Mouse (Mus musculus): Measurements from ENCODE around the gene Pex1. TPM values are rescaled to one million over a fixed set of nuclear protein-coding genes. Genes with fewer than 3 reads are reported as not detected.

Gene Pex1
- polyA plus RNA-seq, 1 experiment from 2014 or later, result 11.3 TPM

DNA sequence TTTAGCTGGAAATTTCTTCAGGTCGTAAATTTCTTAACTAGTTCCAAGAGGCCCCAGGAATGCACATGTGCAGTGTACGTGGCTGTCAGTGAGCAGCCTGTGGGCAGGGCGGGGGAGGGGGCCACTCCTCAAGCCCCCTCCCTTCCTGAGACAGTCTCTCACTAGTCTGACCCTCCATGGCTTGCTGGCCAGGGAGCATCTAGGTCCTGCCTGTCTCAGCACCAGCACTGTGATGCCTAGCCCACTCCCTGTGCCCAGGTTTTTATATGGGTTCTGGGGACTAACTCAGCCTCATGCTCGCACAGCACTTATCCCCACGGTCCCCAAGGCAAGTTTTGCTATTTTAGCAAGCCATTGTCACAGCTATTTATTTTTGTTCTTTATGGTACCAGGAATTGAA is 36.4 kb downstream of the Pex1 start:
- DNase-seq (no peak), ATAC-seq (no peak)
- Histone ChIP-seq H3K27me3 (ENCODE audit: insufficient read depth, low read length) (no peaks in the 10 kb centered on the region), H3K9me3 (ENCODE audit: low read length) (no peaks in the 10 kb centered on the region), H3K4me3 (ENCODE audit: low read depth, low read length) (no peak overlapping the region), H3K9ac (replicated peaks) (no peak overlapping the region), H3K4me1 (ENCODE audit: insufficient read depth) (no peaks in the 10 kb centered on the region), H3K36me3 (replicated peaks; ENCODE audit: insufficient read depth, low read length) (peaks cover 22% of the 10 kb centered on the region; the same call in 1 of the 2 replicates), H3K4me2 (ENCODE audit: low read depth, low read length) (no peak overlapping the region), H3K27ac (ENCODE audit: low read depth) (no peak overlapping the region)
- WGBS (ENCODE audit: insufficient replicate concordance), result 78% methylated on average over 5 of the region's 5 CpGs
- TF ChIP-seq EP300 (IDR thresholded peaks at IDR 0.05; ENCODE audit: low read depth), result no peak
- no peak for TF ChIP-seq CTCF (IDR thresholded peaks at IDR 0.05; ENCODE audit: low read depth)

DNA sequence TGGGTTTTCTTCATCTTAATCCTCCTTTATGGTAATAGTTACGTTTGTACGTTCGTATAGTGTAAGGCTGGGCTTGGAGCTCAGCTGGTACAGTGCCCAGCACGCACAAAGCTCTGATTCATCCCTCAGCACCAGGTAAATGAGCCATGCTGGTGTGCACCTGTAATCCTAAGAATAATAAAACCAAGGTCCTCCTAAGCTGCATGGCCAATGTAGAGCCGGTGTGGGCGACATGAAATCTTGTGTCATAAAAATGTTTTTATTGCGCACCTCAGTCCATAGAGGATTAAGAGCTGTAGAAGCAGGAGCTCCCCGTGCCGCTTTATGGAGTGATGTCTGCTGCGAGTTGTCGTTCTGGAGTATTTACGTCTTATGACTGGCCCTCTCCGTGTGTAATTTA is 37.4 kb downstream of the Pex1 start:
- TF ChIP-seq EP300 (IDR thresholded peaks at IDR 0.05; ENCODE audit: low read depth), result no peak
- TF ChIP-seq CTCF (IDR thresholded peaks at IDR 0.05; ENCODE audit: low read depth), result no peak
- no peak for DNase-seq
- Histone ChIP-seq H3K4me1 (ENCODE audit: insufficient read depth) (no peaks in the 10 kb centered on the region), H3K27ac (ENCODE audit: low read depth) (no peak overlapping the region), H3K27me3 (ENCODE audit: insufficient read depth, low read length) (no peaks in the 10 kb centered on the region), H3K9ac (replicated peaks) (no peak overlapping the region), H3K9me3 (ENCODE audit: low read length) (no peaks in the 10 kb centered on the region), H3K4me3 (ENCODE audit: low read depth, low read length) (no peak overlapping the region), H3K36me3 (replicated peaks; ENCODE audit: insufficient read depth, low read length) (peaks cover 22% of the 10 kb centered on the region; the same call in 1 of the 2 replicates), H3K4me2 (ENCODE audit: low read depth, low read length) (no peak overlapping the region)
- ATAC-seq, result no peak
- 92% methylated on average over 13 of the region's 13 CpGs for WGBS (ENCODE audit: insufficient replicate concordance)

DNA sequence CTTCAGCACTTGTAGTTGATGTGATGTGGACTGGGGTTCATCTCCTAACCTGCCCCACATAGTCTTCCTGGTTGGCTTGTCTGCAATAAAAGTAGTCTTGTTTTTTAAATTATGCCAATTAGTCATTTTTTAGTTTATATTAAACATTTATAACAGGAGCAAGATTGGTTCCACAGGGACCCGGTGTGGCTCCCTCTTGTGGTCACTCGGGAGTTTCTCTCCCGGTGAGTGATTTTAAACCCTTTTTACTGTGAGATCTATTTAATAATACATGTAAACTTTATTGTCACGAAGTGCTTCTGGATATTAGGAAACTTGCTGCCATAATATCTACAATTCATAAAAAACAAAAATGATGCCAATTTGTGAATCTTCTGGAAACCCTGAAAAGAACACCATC is 38.1 kb downstream of the Pex1 start:
- WGBS (ENCODE audit: insufficient replicate concordance), result 66% methylated on average over 4 of the region's 4 CpGs
- Histone ChIP-seq H3K9ac (replicated peaks) (no peak overlapping the region), H3K9me3 (ENCODE audit: low read length) (no peaks in the 10 kb centered on the region), H3K27me3 (ENCODE audit: insufficient read depth, low read length) (no peaks in the 10 kb centered on the region), H3K27ac (ENCODE audit: low read depth) (no peak overlapping the region), H3K4me2 (ENCODE audit: low read depth, low read length) (no peak overlapping the region), H3K4me1 (ENCODE audit: insufficient read depth) (no peaks in the 10 kb centered on the region), H3K36me3 (replicated peaks; ENCODE audit: insufficient read depth, low read length) (peaks cover 22% of the 10 kb centered on the region; the same call in 1 of the 2 replicates), H3K4me3 (ENCODE audit: low read depth, low read length) (no peak overlapping the region)
- DNase-seq, result no peak
- TF ChIP-seq EP300 (IDR thresholded peaks at IDR 0.05; ENCODE audit: low read depth) (no peak), CTCF (IDR thresholded peaks at IDR 0.05; ENCODE audit: low read depth) (peak; percentile 54)
- ATAC-seq, result no peak

DNA sequence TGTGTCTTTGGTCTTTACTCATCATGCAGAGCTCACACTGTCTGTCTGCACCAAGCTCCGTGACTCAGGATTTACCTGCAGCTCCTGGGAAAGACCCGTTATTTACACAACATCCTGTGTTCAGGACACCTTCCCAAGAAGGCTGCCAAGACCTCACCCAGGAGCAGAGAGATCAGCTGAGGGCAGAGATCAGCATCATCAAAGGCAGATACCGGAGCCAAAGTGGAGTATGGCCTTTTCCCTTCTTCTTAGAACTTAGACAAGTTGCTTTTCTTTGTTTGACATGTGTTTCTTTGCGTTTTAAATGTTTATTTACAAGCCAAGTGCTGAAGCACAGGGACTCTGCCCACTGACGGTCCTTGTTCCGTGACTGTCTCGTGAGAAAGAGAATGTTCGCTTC is 39.4 kb downstream of the Pex1 start:
- Histone ChIP-seq H3K4me2 (ENCODE audit: low read depth, low read length) (no peak overlapping the region), H3K4me3 (ENCODE audit: low read depth, low read length) (no peak overlapping the region), H3K9ac (replicated peaks) (no peak overlapping the region), H3K4me1 (ENCODE audit: insufficient read depth) (no peaks in the 10 kb centered on the region), H3K36me3 (replicated peaks; ENCODE audit: insufficient read depth, low read length) (peaks cover 21% of the 10 kb centered on the region), H3K27ac (ENCODE audit: low read depth) (no peak overlapping the region), H3K27me3 (ENCODE audit: insufficient read depth, low read length) (no peaks in the 10 kb centered on the region), H3K9me3 (ENCODE audit: low read length) (no peaks in the 10 kb centered on the region)
- ATAC-seq (no peak), DNase-seq (no peak)
- 74% methylated on average over 8 of the region's 8 CpGs for WGBS (ENCODE audit: insufficient replicate concordance)
- no peak for TF ChIP-seq CTCF (IDR thresholded peaks at IDR 0.05; ENCODE audit: low read depth)
- no peak for TF ChIP-seq EP300 (IDR thresholded peaks at IDR 0.05; ENCODE audit: low read depth)

DNA sequence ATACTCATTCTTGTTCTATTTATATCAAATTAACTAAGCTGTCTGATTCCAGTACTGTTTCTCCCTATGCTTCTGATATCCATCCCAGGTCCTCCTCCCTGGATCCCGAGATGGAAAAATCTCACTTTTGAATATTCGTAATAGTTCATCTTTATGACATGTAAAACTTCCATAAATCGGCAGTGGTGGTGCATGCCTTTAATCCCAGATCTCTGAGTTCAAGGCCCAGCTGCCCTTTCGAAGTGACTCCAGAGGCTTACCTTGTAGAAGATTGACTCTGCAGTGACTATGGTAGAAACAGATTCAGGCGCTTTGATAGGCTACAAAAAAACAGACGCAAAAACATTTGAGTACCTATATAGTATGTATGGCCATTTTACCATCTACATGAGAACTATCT is 48.8 kb downstream of the Pex1 start:
- H3K27ac ChIP-seq (ENCODE audit: low read depth), result no peak overlapping the region
- WGBS (ENCODE audit: insufficient replicate concordance), result 90% methylated on average over 6 of the region's 6 CpGs
- H3K4me3 ChIP-seq (ENCODE audit: low read depth, low read length), result no peak overlapping the region
- peaks cover 10% of the 10 kb centered on the region; the same call in 1 of the 2 replicates for H3K4me1 ChIP-seq (ENCODE audit: insufficient read depth)
- H3K4me2 ChIP-seq (ENCODE audit: low read depth, low read length), result no peak overlapping the region
- no peak overlapping the region for H3K9ac ChIP-seq (replicated peaks)
- peaks cover 26% of the 10 kb centered on the region for H3K36me3 ChIP-seq (replicated peaks; ENCODE audit: insufficient read depth, low read length)
- no peak for DNase-seq
- no peak for TF ChIP-seq CTCF (IDR thresholded peaks at IDR 0.05; ENCODE audit: low read depth)
- TF ChIP-seq EP300 (IDR thresholded peaks at IDR 0.05; ENCODE audit: low read depth), result no peak
- H3K27me3 ChIP-seq (ENCODE audit: insufficient read depth, low read length), result no peaks in the 10 kb centered on the region
- no peak for ATAC-seq
- H3K9me3 ChIP-seq (ENCODE audit: low read length), result no peaks in the 10 kb centered on the region

DNA sequence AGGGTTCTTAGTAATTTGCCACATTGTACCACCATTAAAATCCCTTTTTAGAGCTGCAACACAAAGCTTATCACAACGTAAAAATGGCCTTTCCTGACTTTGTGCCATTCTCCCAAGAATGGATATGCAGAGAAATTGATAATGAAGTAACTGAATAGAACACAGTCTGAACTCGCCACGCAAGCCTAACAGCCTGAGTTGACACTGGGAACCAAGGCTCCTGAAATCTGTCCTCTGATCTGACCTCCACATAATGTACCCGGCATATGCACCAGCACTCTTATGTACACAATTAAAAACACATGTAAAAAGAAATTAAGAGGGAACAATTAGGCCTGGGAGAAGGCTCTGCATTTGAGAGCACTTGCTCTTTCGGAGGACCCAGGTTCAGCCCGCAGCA is 49.5 kb downstream of the Pex1 start:
- peaks cover 10% of the 10 kb centered on the region; the same call in 1 of the 2 replicates for H3K4me1 ChIP-seq (ENCODE audit: insufficient read depth)
- TF ChIP-seq CTCF (IDR thresholded peaks at IDR 0.05; ENCODE audit: low read depth), result no peak
- TF ChIP-seq EP300 (IDR thresholded peaks at IDR 0.05; ENCODE audit: low read depth), result no peak
- H3K36me3 ChIP-seq (replicated peaks; ENCODE audit: insufficient read depth, low read length), result peaks cover 25% of the 10 kb centered on the region
- no peak overlapping the region for H3K27ac ChIP-seq (ENCODE audit: low read depth)
- ATAC-seq, result no peak
- no peaks in the 10 kb centered on the region for H3K9me3 ChIP-seq (ENCODE audit: low read length)
- H3K4me2 ChIP-seq (ENCODE audit: low read depth, low read length), result 0 out of 2 replicates have a peak overlapping the region, but pooled peaks have one; percentile 3
- H3K9ac ChIP-seq (replicated peaks), result no peak overlapping the region
- DNase-seq, result no peak
- H3K27me3 ChIP-seq (ENCODE audit: insufficient read depth, low read length), result no peaks in the 10 kb centered on the region
- H3K4me3 ChIP-seq (ENCODE audit: low read depth, low read length), result no peak overlapping the region
- 82% methylated on average over 6 of the region's 6 CpGs for WGBS (ENCODE audit: insufficient replicate concordance)

DNA sequence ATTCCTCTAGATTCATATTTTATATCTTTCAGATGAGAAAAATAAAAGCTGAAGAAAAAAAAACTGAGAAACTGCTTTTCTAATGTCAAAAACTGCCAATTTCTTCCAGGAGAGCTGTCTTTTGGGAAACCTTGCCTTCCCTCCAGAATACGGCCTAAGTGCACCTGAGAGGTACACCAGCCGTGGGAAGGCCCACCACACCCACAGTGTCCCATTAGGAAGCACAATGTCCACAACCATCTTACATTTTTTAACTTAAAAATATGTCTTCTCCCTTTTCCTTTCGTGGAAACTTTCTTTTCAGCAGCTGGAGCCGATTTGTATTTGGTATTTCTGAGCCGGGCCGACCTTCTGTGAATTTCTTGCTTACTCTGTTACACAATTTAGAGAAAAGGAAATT is 50.7 kb downstream of the Pex1 start:
- Histone ChIP-seq H3K4me3 (ENCODE audit: low read depth, low read length) (peak overlapping the region; percentile 99), H3K9ac (replicated peaks) (peak overlapping the region; percentile 95), H3K27me3 (ENCODE audit: insufficient read depth, low read length) (no peaks in the 10 kb centered on the region), H3K27ac (ENCODE audit: low read depth) (peak overlapping the region; percentile 97), H3K4me2 (ENCODE audit: low read depth, low read length) (peak overlapping the region; percentile 83), H3K36me3 (replicated peaks; ENCODE audit: insufficient read depth, low read length) (peaks cover 16% of the 10 kb centered on the region), H3K4me1 (ENCODE audit: insufficient read depth) (peaks cover 10% of the 10 kb centered on the region; the same call in 1 of the 2 replicates), H3K9me3 (ENCODE audit: low read length) (no peaks in the 10 kb centered on the region)
- DNase-seq (no peak), ATAC-seq (no peak)
- WGBS (ENCODE audit: insufficient replicate concordance), result 24% methylated on average over 6 of the region's 6 CpGs
- TF ChIP-seq EP300 (IDR thresholded peaks at IDR 0.05; ENCODE audit: low read depth) (no peak), CTCF (IDR thresholded peaks at IDR 0.05; ENCODE audit: low read depth) (no peak)
